Mouse (Mus musculus): ENCODE results near the gene Aplp2. TPM values are rescaled to one million over a fixed set of nuclear protein-coding genes. Genes with fewer than 3 reads are reported as not detected.
"Not testable (repeated sequence)": the region's sequence is repeated elsewhere in the genome, so short reads cannot be mapped to it uniquely, and the experiment has no call there.

Aplp2 gene
- total RNA-seq, 2 experiments from 2014 or later: 447 to 470 TPM

GRCm38 (mm10) chr9:31165505-31165904 lies 46.1 kb downstream of the Aplp2 start:
- not testable (repeated sequence) for H3K27ac ChIP-seq; DNase-seq (ENCODE audit: low spot score in 2 of 2); H3K4me3 ChIP-seq
- peak; percentile 69 for TF ChIP-seq CTCF (conservative IDR thresholded peaks at IDR 0.05)

- peak overlapping the region; percentile 43; the same call in 1 of the 2 replicates for H3K27ac ChIP-seq
- no peak overlapping the region for H3K4me3 ChIP-seq
- no peak for TF ChIP-seq CTCF (conservative IDR thresholded peaks at IDR 0.05)
- no peak for DNase-seq (ENCODE audit: low spot score in 2 of 2)
Measured at GRCm38 (mm10) chr9:31163327-31163726, 48.3 kb downstream of the Aplp2 start.

GRCm38 (mm10) chr9:31162911-31163310 lies 48.7 kb downstream of the Aplp2 start:
- Histone ChIP-seq H3K4me3 (no peak overlapping the region), H3K27ac (peak overlapping the region; percentile 43; the same call in 1 of the 2 replicates)
- DNase-seq (ENCODE audit: low spot score in 2 of 2): no peak
- TF ChIP-seq CTCF (conservative IDR thresholded peaks at IDR 0.05): no peak

GRCm38 (mm10) chr9:31159910-31160309 lies 51.7 kb downstream of the Aplp2 start:
- peak; percentile 72 for TF ChIP-seq CTCF (conservative IDR thresholded peaks at IDR 0.05)
- Histone ChIP-seq H3K27ac (no peak overlapping the region), H3K4me3 (no peak overlapping the region)
- DNase-seq (ENCODE audit: low spot score in 2 of 2): no peak

GRCm38 (mm10) chr9:31156594-31156993 lies 55.0 kb downstream of the Aplp2 start:
- no peak overlapping the region for H3K27ac ChIP-seq
- no peak overlapping the region for H3K4me3 ChIP-seq
- DNase-seq (ENCODE audit: low spot score in 2 of 2): no peak
- no peak for TF ChIP-seq CTCF (conservative IDR thresholded peaks at IDR 0.05)

- DNase-seq (ENCODE audit: low spot score in 2 of 2): peak in 1 of 2 experiments; percentile 39
- TF ChIP-seq CTCF (conservative IDR thresholded peaks at IDR 0.05): peak; percentile 83
- H3K27ac ChIP-seq: no peak overlapping the region
- H3K4me3 ChIP-seq: no peak overlapping the region
Measured at GRCm38 (mm10) chr9:31151050-31151449, 60.6 kb downstream of the Aplp2 start.

- H3K4me3 ChIP-seq: no peak overlapping the region
- no peak for DNase-seq (ENCODE audit: low spot score in 2 of 2)
- no peak for TF ChIP-seq CTCF (conservative IDR thresholded peaks at IDR 0.05)
- no peak overlapping the region for H3K27ac ChIP-seq
Measured at GRCm38 (mm10) chr9:31148135-31148534, 63.5 kb downstream of the Aplp2 start.

GRCm38 (mm10) chr9:31145272-31145925 lies 66.2 kb downstream of the Aplp2 start:
- DNase-seq (ENCODE audit: low spot score in 2 of 2): no peak
- Histone ChIP-seq H3K4me3 (no peak overlapping the region), H3K27ac (no peak overlapping the region)
- no peak; the same call in 1 of the 2 replicates for TF ChIP-seq CTCF (conservative IDR thresholded peaks at IDR 0.05)

GRCm38 (mm10) chr9:31142924-31143323 lies 68.7 kb downstream of the Aplp2 start:
- DNase-seq (ENCODE audit: low spot score in 2 of 2): no peak
- Histone ChIP-seq H3K4me3 (no peak overlapping the region), H3K27ac (no peak overlapping the region)
- TF ChIP-seq CTCF (conservative IDR thresholded peaks at IDR 0.05): no peak

- H3K4me3 ChIP-seq: no peak overlapping the region
- H3K27ac ChIP-seq: no peak overlapping the region
- TF ChIP-seq CTCF (conservative IDR thresholded peaks at IDR 0.05): no peak
- no peak for DNase-seq (ENCODE audit: low spot score in 2 of 2)
Measured at GRCm38 (mm10) chr9:31133131-31133530, 78.5 kb downstream of the Aplp2 start.

- TF ChIP-seq CTCF (conservative IDR thresholded peaks at IDR 0.05): no peak
- DNase-seq (ENCODE audit: low spot score in 2 of 2): no peak
- no peak within 1 kb of the TSS for H3K27ac ChIP-seq
- peak within 1 kb of the TSS; percentile 51 for H3K4me3 ChIP-seq
Measured at GRCm38 (mm10) chr9:31131205-31131968, 80.2 kb downstream of the Aplp2 start, which contains the start of gene St14. St14 (minus strand) TSS chr9:31131853.

GRCm38 (mm10) chr9:31130357-31131204 lies 81.0 kb downstream of the Aplp2 start:
- no peak overlapping the region for H3K27ac ChIP-seq
- no peak for TF ChIP-seq CTCF (conservative IDR thresholded peaks at IDR 0.05)
- DNase-seq (ENCODE audit: low spot score in 2 of 2): no peak
- H3K4me3 ChIP-seq: peak overlapping the region; percentile 51

GRCm38 (mm10) chr9:31129956-31130355 lies 81.7 kb downstream of the Aplp2 start:
- TF ChIP-seq CTCF (conservative IDR thresholded peaks at IDR 0.05): no peak
- DNase-seq (ENCODE audit: low spot score in 2 of 2): no peak
- H3K4me3 ChIP-seq: no peak overlapping the region

More at GRCm38 (mm10) chr9:31129956-31130355, 81.7 kb downstream of the Aplp2 start:
- H3K27ac ChIP-seq: no peak overlapping the region
